Comparison of ENCODE assay signal across 16 mouse cellular contexts in the genomic region with DNA sequence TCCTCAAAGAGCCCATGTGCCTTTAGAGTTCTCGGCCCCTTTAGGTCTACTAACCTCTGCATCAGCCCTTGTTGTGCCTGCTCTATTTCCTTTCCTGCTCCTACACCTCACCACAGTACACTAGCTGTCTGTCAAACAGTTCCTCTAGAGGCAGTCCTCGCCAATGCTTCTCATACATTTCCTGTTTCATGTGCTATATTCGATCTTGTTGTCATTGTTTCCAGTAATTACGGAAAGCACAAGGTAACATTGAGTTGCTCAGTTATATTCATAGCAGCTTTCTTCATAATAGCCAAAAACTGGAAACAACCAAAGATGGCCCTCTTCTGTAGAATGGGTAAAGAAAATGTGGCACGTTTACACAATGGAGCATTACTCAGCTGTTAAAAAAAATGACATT.
"Had no signal": no experiment of that assay in that cellular context is flagged by ENCODE, and none has a peak within 500 bp of the region (broad histone marks: within the 10 kb centered on the region; RNA-seq: fewer than 3 reads in every experiment).

No protein-coding gene starts in this region.

- H3K36me3 ChIP-seq: neural tube, embryonic 13.5 days; neural tube, embryonic 15.5 days; stomach, embryonic 15.5 days had no signal

- H3K27ac ChIP-seq: neural tube, embryonic 13.5 days; neural tube, embryonic 15.5 days; stomach, embryonic 15.5 days; stomach, postnatal 0 days had no signal

- H3K4me2 ChIP-seq: neural tube, embryonic 13.5 days; neural tube, embryonic 15.5 days; stomach, embryonic 15.5 days had no signal

- H3K9ac ChIP-seq: neural tube, embryonic 13.5 days; neural tube, embryonic 15.5 days; stomach, embryonic 15.5 days had no signal

- H3K27me3 ChIP-seq: neural tube, embryonic 13.5 days; neural tube, embryonic 15.5 days; stomach, embryonic 15.5 days had no signal

- H3K9me3 ChIP-seq: neural tube, embryonic 13.5 days; neural tube, embryonic 15.5 days; stomach, embryonic 15.5 days had no signal

- H3K4me1 ChIP-seq: neural tube, embryonic 13.5 days; neural tube, embryonic 15.5 days; stomach, embryonic 15.5 days had no signal

- DNase-seq: retina, postnatal 1 day; right cerebral cortex, adult 18-20 months; right cerebral cortex, postnatal 14 days; right cerebral cortex, postnatal 25 days; right cerebral cortex, postnatal 4 days; spleen, adult 18-20 months; thymus, adult 18-20 months; thymus, adult 2 months; thymus, postnatal 14 days; thymus, postnatal 25 days; thymus, postnatal 36 days; thymus, postnatal 4 days had no signal

- H3K4me3 ChIP-seq: neural tube, embryonic 13.5 days; neural tube, embryonic 15.5 days; stomach, embryonic 15.5 days had no signal
